Mouse (Mus musculus): Measurements from ENCODE around the gene Ube2d1. TPM values are rescaled to one million over a fixed set of nuclear protein-coding genes. Genes with fewer than 3 reads are reported as not detected.

Gene Ube2d1
- total and polyA plus RNA-seq, 3 experiments = 2.9 to 16.5 TPM; not detected in 1

DNA sequence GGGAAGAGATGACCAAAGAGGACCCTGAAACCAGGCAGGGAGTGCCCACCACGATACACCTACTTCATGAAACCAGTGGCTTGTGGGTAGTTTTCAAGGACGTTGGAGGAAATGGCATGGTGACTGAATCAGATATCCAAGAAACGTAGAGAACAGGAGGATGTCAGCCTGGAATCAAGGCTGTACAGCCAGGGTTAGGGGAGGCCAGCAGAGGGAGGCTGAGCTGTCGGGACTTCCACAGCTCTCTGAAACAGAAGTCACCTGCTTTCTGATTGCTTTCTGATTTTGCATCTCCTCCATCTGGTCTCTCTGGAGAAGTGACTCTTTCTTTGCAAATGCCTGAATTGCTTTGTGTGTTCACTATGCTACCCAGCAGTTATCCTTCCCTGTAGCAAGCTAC is 6.7 kb upstream of the Ube2d1 start:
- Histone ChIP-seq H3K9ac (ENCODE audit: control insufficient read depth, low read depth, low read length, poor library complexity, severe bottlenecking) (no peak overlapping the region), H3K9me3 (replicated peaks; ENCODE audit: insufficient read depth, low read length) (no peaks in the 10 kb centered on the region), H3K36me3 (ENCODE audit: control insufficient read depth in 1 of 2, insufficient read depth in 2 of 2, low read length in 2 of 2) (no peaks in the 10 kb centered on the region), H3K4me3 (ENCODE audit: control insufficient read depth in 1 of 2, insufficient read depth in 1 of 2, low read depth in 2 of 2, low read length in 2 of 2) (no peak overlapping the region), H3K4me1 (ENCODE audit: control insufficient read depth in 1 of 2, insufficient read depth in 2 of 2, low read length in 2 of 2) (peaks cover 0 to 7% of the 10 kb centered on the region in 2 experiments; a peak in 2 of 4 replicates), H3K79me2 (ENCODE audit: control insufficient read depth, insufficient read depth, low read length, poor library complexity) (no peaks in the 10 kb centered on the region), H3K27ac (ENCODE audit: control insufficient read depth, low read depth, low read length) (no peak overlapping the region), H3K27me3 (ENCODE audit: control insufficient read depth in 1 of 2, insufficient read depth in 2 of 2, low read length in 2 of 2) (peaks cover 0 to 1% of the 10 kb centered on the region in 2 experiments; a peak in 1 of 4 replicates)
- no peak for TF ChIP-seq MAX (IDR thresholded peaks at IDR 0.05; ENCODE audit: low read length)
- no peak for TF ChIP-seq ETS1 (IDR thresholded peaks at IDR 0.05; ENCODE audit: low read depth, low read length)
- TF ChIP-seq CHD2 (IDR thresholded peaks at IDR 0.05; ENCODE audit: low read length) = no peak
- TF ChIP-seq UBTF (IDR thresholded peaks at IDR 0.05; ENCODE audit: borderline replicate concordance, insufficient read depth, low read depth, low read length) = no peak
- no peak for TF ChIP-seq CHD1 (IDR thresholded peaks at IDR 0.05; ENCODE audit: low read depth, low read length)
- TF ChIP-seq MAFK (IDR thresholded peaks at IDR 0.05; ENCODE audit: borderline replicate concordance, low read depth, low read length) = no peak
- no peak for TF ChIP-seq SIN3A (IDR thresholded peaks at IDR 0.05; ENCODE audit: low read length)
- no peak for TF ChIP-seq POLR2AphosphoS5 (IDR thresholded peaks at IDR 0.05; ENCODE audit: borderline replicate concordance, low read depth, low read length)
- TF ChIP-seq MAZ (IDR thresholded peaks at IDR 0.05; ENCODE audit: low read depth, low read length) = no peak
- TF ChIP-seq MYC (IDR thresholded peaks at IDR 0.05; ENCODE audit: low read depth, low read length) = no peak
- TF ChIP-seq POLR2AphosphoS2 (IDR thresholded peaks at IDR 0.05; ENCODE audit: low read length) = no peak
- TF ChIP-seq MEF2A (IDR thresholded peaks at IDR 0.05; ENCODE audit: extremely low read depth, insufficient replicate concordance, low read depth, low read length, poor library complexity, severe bottlenecking) = no peak
- no peak for TF ChIP-seq TAL1 (IDR thresholded peaks at IDR 0.05; ENCODE audit: low read length)
- no peak for TF ChIP-seq NRF1 (IDR thresholded peaks at IDR 0.05; ENCODE audit: insufficient read depth, low read depth, low read length, poor library complexity, severe bottlenecking)
- no peak for TF ChIP-seq RCOR1 (IDR thresholded peaks at IDR 0.05; ENCODE audit: low read depth, low read length)
- TF ChIP-seq MXI1 (IDR thresholded peaks at IDR 0.05; ENCODE audit: low read depth, low read length) = no peak
- no peak for TF ChIP-seq EP300 (IDR thresholded peaks at IDR 0.05; ENCODE audit: low read depth in 1 of 2, low read length in 2 of 2)
- no peak for TF ChIP-seq ELF1 (IDR thresholded peaks at IDR 0.05; ENCODE audit: low read depth, low read length)
- DNase-seq (ENCODE audit: low read depth, low spot score) = no peak

GRCm38 (mm10) chr10:71291179-71291661 is 6.2 kb upstream of the Ube2d1 start:
- Histone ChIP-seq H3K36me3 (ENCODE audit: control insufficient read depth in 1 of 2, insufficient read depth in 2 of 2, low read length in 2 of 2) (no peaks in the 10 kb centered on the region), H3K27ac (ENCODE audit: control insufficient read depth, low read depth, low read length) (no peak overlapping the region), H3K27me3 (ENCODE audit: control insufficient read depth in 1 of 2, insufficient read depth in 2 of 2, low read length in 2 of 2) (peaks cover 0 to 1% of the 10 kb centered on the region in 2 experiments; a peak in 1 of 4 replicates), H3K9me3 (replicated peaks; ENCODE audit: insufficient read depth, low read length) (no peaks in the 10 kb centered on the region), H3K79me2 (ENCODE audit: control insufficient read depth, insufficient read depth, low read length, poor library complexity) (no peaks in the 10 kb centered on the region), H3K4me3 (ENCODE audit: control insufficient read depth in 1 of 2, insufficient read depth in 1 of 2, low read depth in 2 of 2, low read length in 2 of 2) (no peak overlapping the region), H3K4me1 (ENCODE audit: control insufficient read depth in 1 of 2, insufficient read depth in 2 of 2, low read length in 2 of 2) (peaks cover 0 to 7% of the 10 kb centered on the region in 2 experiments; a peak in 2 of 4 replicates), H3K9ac (ENCODE audit: control insufficient read depth, low read depth, low read length, poor library complexity, severe bottlenecking) (no peak overlapping the region)
- no peak for DNase-seq (ENCODE audit: low read depth, low spot score)
- TF ChIP-seq JUND (IDR thresholded peaks at IDR 0.05; ENCODE audit: low read depth, low read length) = no peak
- no peak for TF ChIP-seq GABPA (IDR thresholded peaks at IDR 0.05; ENCODE audit: low read depth, low read length)
- no peak for TF ChIP-seq MXI1 (IDR thresholded peaks at IDR 0.05; ENCODE audit: low read depth, low read length)
- TF ChIP-seq GATA1 (IDR thresholded peaks at IDR 0.05; ENCODE audit: low read depth, low read length) = no peak
- no peak for TF ChIP-seq TBP (IDR thresholded peaks at IDR 0.05; ENCODE audit: low read depth, low read length)

Measured in MEL (cell line).